Mouse (Mus musculus): ENCODE results near the gene 9530077C05Rik. TPM values are rescaled to one million over a fixed set of nuclear protein-coding genes. Genes with fewer than 3 reads are reported as not detected.
"Not testable (repeated sequence)": the region's sequence is repeated elsewhere in the genome, so short reads cannot be mapped to it uniquely, and the experiment has no call there.

The 9530077C05Rik gene
- total and polyA plus RNA-seq, 2 experiments: 0.07 to 0.18 TPM

DNA sequence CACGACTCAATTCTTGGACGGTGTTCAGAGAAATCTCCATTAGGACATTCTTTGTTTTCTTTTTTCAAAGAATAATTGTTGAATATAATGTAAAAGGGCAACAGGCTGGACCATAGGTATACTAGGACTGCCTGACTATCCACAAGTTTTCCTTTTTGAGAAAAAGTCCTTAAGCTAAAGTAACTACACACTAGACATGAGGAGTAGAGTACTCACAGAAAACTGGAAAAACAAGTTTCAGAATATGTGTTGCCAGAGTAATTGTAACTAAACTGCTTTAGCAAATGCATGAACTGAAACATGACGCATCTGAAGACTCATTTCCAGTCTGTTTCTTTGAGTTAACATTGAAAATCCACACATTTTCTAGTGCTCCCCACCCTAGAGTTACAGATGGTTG, 5.9 kb upstream of the 9530077C05Rik start:
- 86% methylated on average over 3 of the region's 3 CpGs for WGBS
- no peak overlapping the region for H3K4me3 ChIP-seq (ENCODE audit: insufficient read depth, low read depth, low read length)
- TF ChIP-seq POLR2A (IDR thresholded peaks at IDR 0.05; ENCODE audit: extremely low read depth, insufficient read depth, low read length) (no peak), CTCF (IDR thresholded peaks at IDR 0.05; ENCODE audit: low read depth, low read length) (no peak)
- H3K79me2 ChIP-seq (ENCODE audit: control insufficient read depth, insufficient read depth, low read length): no peaks in the 10 kb centered on the region
- no peaks in the 10 kb centered on the region for H3K27me3 ChIP-seq (ENCODE audit: control insufficient read depth, insufficient read depth, low read length)
- no peaks in the 10 kb centered on the region for H3K36me3 ChIP-seq (ENCODE audit: control insufficient read depth, insufficient read depth, low read length)
- no peak overlapping the region for H3K9ac ChIP-seq (ENCODE audit: low read depth, low read length)
- H3K4me1 ChIP-seq (ENCODE audit: control insufficient read depth, insufficient read depth, low read length): no peaks in the 10 kb centered on the region
- no peak for DNase-seq (ENCODE audit: extremely low read depth, low read depth, low spot score)
- H3K27ac ChIP-seq (replicated peaks; ENCODE audit: insufficient read depth, low read depth, low read length): no peak overlapping the region

DNA sequence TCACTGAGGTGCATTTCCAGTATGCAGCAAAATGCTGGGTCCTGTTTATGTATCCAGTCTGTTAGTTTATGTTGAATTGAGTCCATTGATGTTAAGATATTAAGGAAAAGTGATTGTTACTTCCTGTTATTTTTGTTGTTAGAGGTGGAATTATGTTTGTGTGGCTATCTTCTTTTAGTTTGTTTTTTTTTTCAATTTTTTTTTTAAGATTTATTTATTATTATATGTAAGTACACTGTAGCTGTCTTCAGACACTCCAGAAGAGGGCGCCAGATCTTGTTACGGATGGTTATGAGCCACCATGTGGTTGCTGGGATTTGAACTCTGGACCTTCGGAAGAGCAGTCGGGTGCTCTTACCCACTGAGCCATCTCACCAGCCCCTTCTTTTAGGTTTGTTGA, 3.7 kb upstream of the 9530077C05Rik start:
- DNase-seq (ENCODE audit: extremely low read depth, low read depth, low spot score); H3K9ac ChIP-seq (ENCODE audit: low read depth, low read length); H3K4me3 ChIP-seq (ENCODE audit: insufficient read depth, low read depth, low read length); H3K4me1 ChIP-seq (ENCODE audit: control insufficient read depth, insufficient read depth, low read length); H3K79me2 ChIP-seq (ENCODE audit: control insufficient read depth, insufficient read depth, low read length); H3K36me3 ChIP-seq (ENCODE audit: control insufficient read depth, insufficient read depth, low read length); H3K27ac ChIP-seq (replicated peaks; ENCODE audit: insufficient read depth, low read depth, low read length); H3K27me3 ChIP-seq (ENCODE audit: control insufficient read depth, insufficient read depth, low read length): not testable (repeated sequence)
- WGBS: 84% methylated on average over 4 of the region's 4 CpGs

DNA sequence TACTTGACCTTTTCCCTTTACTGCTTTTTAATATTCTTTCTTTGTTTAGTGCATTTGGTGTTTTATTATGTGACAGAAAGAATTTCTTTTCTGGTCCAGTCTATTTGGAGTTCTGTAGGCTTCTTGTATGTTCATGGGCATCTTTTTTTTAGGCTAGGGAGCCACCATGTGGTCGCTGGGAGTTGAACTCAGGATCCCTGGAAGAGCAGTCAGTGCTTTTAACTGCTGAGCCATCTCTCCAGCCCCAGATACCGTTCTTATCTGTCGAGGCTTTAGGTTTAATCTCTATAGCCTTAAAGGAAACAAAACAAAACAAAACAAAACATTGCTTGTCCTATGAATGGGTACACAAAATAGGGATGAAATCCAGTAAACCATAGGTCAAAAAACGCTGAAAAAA, 3.0 kb upstream of the 9530077C05Rik start:
- H3K4me1 ChIP-seq (ENCODE audit: control insufficient read depth, insufficient read depth, low read length); H3K79me2 ChIP-seq (ENCODE audit: control insufficient read depth, insufficient read depth, low read length); H3K27me3 ChIP-seq (ENCODE audit: control insufficient read depth, insufficient read depth, low read length); H3K4me3 ChIP-seq (ENCODE audit: insufficient read depth, low read depth, low read length); H3K27ac ChIP-seq (replicated peaks; ENCODE audit: insufficient read depth, low read depth, low read length); H3K9ac ChIP-seq (ENCODE audit: low read depth, low read length); H3K36me3 ChIP-seq (ENCODE audit: control insufficient read depth, insufficient read depth, low read length): not testable (repeated sequence)
- peak; percentile 48 for DNase-seq (ENCODE audit: extremely low read depth, low read depth, low spot score)
- 19% methylated on average over 4 of the region's 4 CpGs for WGBS

DNA sequence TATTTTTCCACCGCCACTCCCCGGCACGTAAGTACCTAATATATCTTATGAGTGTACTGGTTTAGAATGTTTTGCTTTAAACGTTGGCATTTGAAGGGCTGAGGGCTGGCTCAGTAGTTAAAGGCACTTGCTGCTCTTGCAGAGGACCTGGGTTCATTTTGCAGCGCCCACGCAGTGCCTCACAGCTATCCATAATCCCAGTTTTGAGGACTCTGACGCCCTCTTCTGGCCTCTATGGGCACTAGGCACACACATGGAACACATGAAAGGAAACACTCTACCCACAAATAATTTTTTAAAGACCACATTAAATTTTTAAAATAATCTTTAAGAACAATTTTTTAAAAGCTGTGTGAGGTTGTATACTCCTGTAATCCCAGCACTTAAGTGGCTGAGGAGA, 1.8 kb upstream of the 9530077C05Rik start:
- no peak overlapping the region for H3K9ac ChIP-seq (ENCODE audit: low read depth, low read length)
- H3K27me3 ChIP-seq (ENCODE audit: control insufficient read depth, insufficient read depth, low read length): no peaks in the 10 kb centered on the region
- H3K4me3 ChIP-seq (ENCODE audit: insufficient read depth, low read depth, low read length): no peak overlapping the region
- H3K79me2 ChIP-seq (ENCODE audit: control insufficient read depth, insufficient read depth, low read length): no peaks in the 10 kb centered on the region
- whole genome bisulfite sequencing: 80% methylated on average over 7 of the region's 7 CpGs
- no peak overlapping the region for H3K27ac ChIP-seq (replicated peaks; ENCODE audit: insufficient read depth, low read depth, low read length)
- no peaks in the 10 kb centered on the region for H3K4me1 ChIP-seq (ENCODE audit: control insufficient read depth, insufficient read depth, low read length)
- DNase-seq (ENCODE audit: extremely low read depth, low read depth, low spot score): no peak
- H3K36me3 ChIP-seq (ENCODE audit: control insufficient read depth, insufficient read depth, low read length): no peaks in the 10 kb centered on the region
- TF ChIP-seq CTCF (IDR thresholded peaks at IDR 0.05; ENCODE audit: low read depth, low read length): no peak
- TF ChIP-seq POLR2A (IDR thresholded peaks at IDR 0.05; ENCODE audit: extremely low read depth, insufficient read depth, low read length): no peak

DNA sequence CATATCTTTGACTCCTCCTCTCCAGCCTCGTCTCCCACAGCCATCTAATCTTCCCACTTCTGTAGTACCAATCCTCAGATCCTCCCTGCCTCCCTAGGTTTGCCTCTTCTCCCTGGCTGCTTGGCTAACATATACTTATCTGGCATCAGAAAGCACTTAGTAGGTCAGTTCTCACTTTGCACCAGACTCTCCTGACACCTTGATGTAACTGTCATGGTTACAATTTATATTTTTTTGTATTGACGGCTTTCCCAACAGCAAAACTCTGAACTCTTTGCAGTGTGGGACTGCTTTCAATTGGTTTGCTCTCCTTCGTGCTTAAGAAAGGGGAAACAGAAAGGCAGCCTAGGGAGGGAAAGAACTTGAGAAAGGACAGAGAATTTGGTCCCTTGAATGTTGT, 4.9 kb downstream of the 9530077C05Rik start:
- Histone ChIP-seq H3K4me3 (ENCODE audit: insufficient read depth, low read depth, low read length) (no peak overlapping the region), H3K79me2 (ENCODE audit: control insufficient read depth, insufficient read depth, low read length) (no peaks in the 10 kb centered on the region), H3K27ac (replicated peaks; ENCODE audit: insufficient read depth, low read depth, low read length) (no peak overlapping the region), H3K4me1 (ENCODE audit: control insufficient read depth, insufficient read depth, low read length) (peaks cover 9% of the 10 kb centered on the region), H3K27me3 (ENCODE audit: control insufficient read depth, insufficient read depth, low read length) (no peaks in the 10 kb centered on the region), H3K9ac (ENCODE audit: low read depth, low read length) (no peak overlapping the region), H3K36me3 (ENCODE audit: control insufficient read depth, insufficient read depth, low read length) (no peaks in the 10 kb centered on the region)
- 92% methylated on average over 3 of the region's 3 CpGs for WGBS
- no peak for DNase-seq (ENCODE audit: extremely low read depth, low read depth, low spot score)
- TF ChIP-seq POLR2A (IDR thresholded peaks at IDR 0.05; ENCODE audit: extremely low read depth, insufficient read depth, low read length): no peak

DNA sequence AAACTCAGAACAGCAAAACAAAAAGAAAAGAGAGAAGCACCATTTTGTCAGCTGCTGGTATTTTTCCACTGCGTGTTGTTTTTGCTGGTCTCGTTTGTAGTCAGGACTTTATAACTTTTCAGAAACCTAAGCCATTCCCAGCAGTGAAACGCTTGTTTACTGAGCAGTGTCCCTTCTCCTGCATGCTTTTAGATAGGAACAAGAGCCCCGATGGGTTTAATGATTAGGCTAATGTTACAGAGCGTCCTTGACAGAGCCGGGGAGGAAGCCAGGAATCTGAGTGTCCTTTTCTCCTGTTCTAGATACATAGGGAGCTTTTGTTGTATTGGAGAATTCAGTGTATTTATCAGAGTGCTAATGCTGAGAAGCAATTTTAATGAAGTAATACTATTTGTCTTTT, 6.2 kb downstream of the 9530077C05Rik start:
- TF ChIP-seq CTCF (IDR thresholded peaks at IDR 0.05; ENCODE audit: low read depth, low read length) (no peak), POLR2A (IDR thresholded peaks at IDR 0.05; ENCODE audit: extremely low read depth, insufficient read depth, low read length) (no peak)
- Histone ChIP-seq H3K79me2 (ENCODE audit: control insufficient read depth, insufficient read depth, low read length) (no peaks in the 10 kb centered on the region), H3K9ac (ENCODE audit: low read depth, low read length) (no peak overlapping the region), H3K36me3 (ENCODE audit: control insufficient read depth, insufficient read depth, low read length) (no peaks in the 10 kb centered on the region), H3K4me3 (ENCODE audit: insufficient read depth, low read depth, low read length) (no peak overlapping the region), H3K4me1 (ENCODE audit: control insufficient read depth, insufficient read depth, low read length) (peaks cover 9% of the 10 kb centered on the region), H3K27ac (replicated peaks; ENCODE audit: insufficient read depth, low read depth, low read length) (no peak overlapping the region), H3K27me3 (ENCODE audit: control insufficient read depth, insufficient read depth, low read length) (no peaks in the 10 kb centered on the region)
- peak; percentile 79 for DNase-seq (ENCODE audit: extremely low read depth, low read depth, low spot score)
- 14% methylated on average over 6 of the region's 6 CpGs for whole genome bisulfite sequencing
